Comparison of ENCODE assay signal across 33 mouse cellular contexts in the genomic region with DNA sequence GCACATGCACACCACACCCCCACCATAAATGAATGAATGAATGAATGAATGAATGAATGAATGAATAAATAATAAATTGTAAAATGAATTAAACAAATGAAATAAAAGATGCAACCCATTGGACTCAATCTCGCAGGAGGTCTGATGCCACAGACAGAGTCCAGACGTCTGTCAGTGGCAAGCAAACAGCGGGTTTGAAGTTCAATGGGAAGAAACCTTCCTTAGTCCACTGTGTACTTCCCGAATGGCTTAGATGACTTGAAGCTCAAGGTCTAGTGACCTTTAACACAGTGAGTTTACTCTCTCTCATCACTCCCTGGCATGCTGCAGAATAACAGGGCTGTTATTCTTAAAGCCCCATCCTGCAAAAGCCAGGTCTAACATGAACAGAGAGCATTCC.
"Had no signal": no experiment of that assay in that cellular context is flagged by ENCODE, and none has a peak within 500 bp of the region (broad histone marks: within the 10 kb centered on the region; RNA-seq: fewer than 3 reads in every experiment).

No protein-coding gene starts in this region.

- ATAC-seq: liver, embryonic 12.5 days; liver, postnatal 0 days; lung, postnatal 0 days; midbrain, embryonic 13.5 days; midbrain, embryonic 15.5 days; midbrain, embryonic 16.5 days had no signal

- DNase-seq: left cerebral cortex, postnatal 4 days; liver; liver, embryonic 13.5 days; liver, postnatal 0 days; lung, adult 18-20 months; lung, adult 2 months; lung, embryonic 14.5 days; lung, postnatal 10 days; lung, postnatal 14 days; lung, postnatal 36 days; lung, postnatal 4 days; midbrain, embryonic 14.5 days had no signal

- H3K36me3 ChIP-seq: limb, embryonic 12.5 days; limb, embryonic 13.5 days; limb, embryonic 15.5 days; liver, embryonic 12.5 days; liver, embryonic 13.5 days; liver, embryonic 15.5 days; lung, embryonic 15.5 days; midbrain, embryonic 12.5 days; midbrain, embryonic 13.5 days; midbrain, embryonic 15.5 days; neural tube, embryonic 12.5 days; neural tube, embryonic 13.5 days had no signal

- H3K27me3 ChIP-seq: limb, embryonic 12.5 days; limb, embryonic 13.5 days; limb, embryonic 15.5 days; liver, embryonic 12.5 days; liver, embryonic 13.5 days; liver, embryonic 15.5 days; lung, embryonic 15.5 days; megakaryocyte, embryonic 14.5 days; midbrain, embryonic 12.5 days; midbrain, embryonic 13.5 days; midbrain, embryonic 15.5 days; neural tube, embryonic 12.5 days; neural tube, embryonic 13.5 days had no signal

- H3K9ac ChIP-seq: limb, embryonic 12.5 days; limb, embryonic 13.5 days; limb, embryonic 15.5 days; liver, embryonic 12.5 days; liver, embryonic 13.5 days; liver, embryonic 14.5 days; liver, embryonic 15.5 days; liver, postnatal 0 days; lung, embryonic 14.5 days; lung, embryonic 15.5 days; midbrain, embryonic 12.5 days; midbrain, embryonic 13.5 days; midbrain, embryonic 15.5 days; neural tube, embryonic 12.5 days; neural tube, embryonic 13.5 days had no signal

- H3K27ac ChIP-seq: limb, embryonic 10.5 days; limb, embryonic 12.5 days; limb, embryonic 13.5 days; limb, embryonic 15.5 days; liver, embryonic 12.5 days; liver, embryonic 13.5 days; liver, embryonic 14.5 days; liver, embryonic 15.5 days; lung, embryonic 15.5 days; macrophage; midbrain, embryonic 10.5 days; midbrain, embryonic 12.5 days; midbrain, embryonic 13.5 days; midbrain, embryonic 15.5 days; neural tube, embryonic 12.5 days; neural tube, embryonic 13.5 days had no signal

- H3K9me3 ChIP-seq: limb, embryonic 10.5 days; limb, embryonic 12.5 days; limb, embryonic 13.5 days; limb, embryonic 15.5 days; liver, embryonic 12.5 days; liver, embryonic 13.5 days; liver, embryonic 15.5 days; lung, embryonic 15.5 days; megakaryocyte, embryonic 14.5 days; midbrain, embryonic 10.5 days; midbrain, embryonic 12.5 days; midbrain, embryonic 13.5 days; midbrain, embryonic 15.5 days; neural tube, embryonic 12.5 days; neural tube, embryonic 13.5 days had no signal

- H3K4me2 ChIP-seq: limb, embryonic 12.5 days; limb, embryonic 13.5 days; limb, embryonic 15.5 days; liver, embryonic 11.5 days; liver, embryonic 12.5 days; liver, embryonic 13.5 days; liver, embryonic 15.5 days; lung, embryonic 14.5 days; lung, embryonic 15.5 days; midbrain, embryonic 11.5 days; midbrain, embryonic 12.5 days; midbrain, embryonic 13.5 days; midbrain, embryonic 15.5 days; neural tube, embryonic 12.5 days; neural tube, embryonic 13.5 days had no signal

- H3K4me3 ChIP-seq: limb, embryonic 10.5 days; limb, embryonic 12.5 days; limb, embryonic 13.5 days; limb, embryonic 15.5 days; liver, embryonic 12.5 days; liver, embryonic 13.5 days; liver, embryonic 15.5 days; lung, embryonic 15.5 days; megakaryocyte, embryonic 14.5 days; midbrain, embryonic 10.5 days; midbrain, embryonic 12.5 days; midbrain, embryonic 13.5 days; midbrain, embryonic 15.5 days; myocyte; neural tube, embryonic 12.5 days; neural tube, embryonic 13.5 days had no signal
